In genomic region chr15:78157824-78158223, GRCm38 (mm10) we compare ENCODE assay signal across 26 mouse cellular contexts. TPM values are rescaled to one million over a fixed set of nuclear protein-coding genes. Genes with fewer than 3 reads are reported as not detected.
DNase-seq lines count a peak whose midpoint lies in the region; ATAC-seq and TF ChIP-seq lines count a peak whose summit lies in the region.
"Had no signal": no experiment of that assay in that cellular context is flagged by ENCODE, and none has a peak within 500 bp of the region (broad histone marks: within the 10 kb centered on the region; RNA-seq: fewer than 3 reads in every experiment).

No protein-coding gene starts in this region.

- no peak overlapping the region for H3K9ac ChIP-seq in forebrain, embryonic 14.5 days (ENCODE audit: low read length)
- no peak overlapping the region for H3K9ac ChIP-seq in forebrain, embryonic 13.5 days
- no peak overlapping the region for H3K9ac ChIP-seq in hindbrain, postnatal 0 days (replicated peaks; ENCODE audit: low read length)
- no peak overlapping the region for H3K9ac ChIP-seq in hindbrain, embryonic 11.5 days (ENCODE audit: low read depth, low read length)

- no peak overlapping the region for H3K4me3 ChIP-seq in forebrain, embryonic 14.5 days (ENCODE audit: low read depth, low read length)
- H3K4me3 ChIP-seq in forebrain, embryonic 13.5 days: no peak overlapping the region
- H3K4me3 ChIP-seq in hindbrain, postnatal 0 days (ENCODE audit: low read length): no peak overlapping the region
- H3K4me3 ChIP-seq in hindbrain, embryonic 11.5 days (ENCODE audit: low read depth, low read length): no peak overlapping the region

- no peaks in the 10 kb centered on the region for H3K9me3 ChIP-seq in forebrain, embryonic 14.5 days (replicated peaks; ENCODE audit: control insufficient read depth, low read length)
- H3K9me3 ChIP-seq in forebrain, embryonic 13.5 days (replicated peaks): no peaks in the 10 kb centered on the region
- H3K9me3 ChIP-seq in hindbrain, postnatal 0 days (ENCODE audit: low read length): no peaks in the 10 kb centered on the region
- H3K9me3 ChIP-seq in hindbrain, embryonic 11.5 days (ENCODE audit: control insufficient read depth, low read length): no peaks in the 10 kb centered on the region
- H3K9me3 ChIP-seq: G1E had no signal

- no peaks in the 10 kb centered on the region for H3K4me1 ChIP-seq in forebrain, embryonic 14.5 days (ENCODE audit: control insufficient read depth, insufficient read depth, low read length)
- H3K4me1 ChIP-seq in forebrain, embryonic 13.5 days: no peaks in the 10 kb centered on the region
- 0 out of 2 replicates have a peak, but pooled peaks cover 4% of the 10 kb centered on the region for H3K4me1 ChIP-seq in hindbrain, postnatal 0 days (ENCODE audit: insufficient read depth, low read length)
- H3K4me1 ChIP-seq in hindbrain, embryonic 11.5 days (replicated peaks; ENCODE audit: control insufficient read depth, insufficient read depth, low read length): peaks cover 2% of the 10 kb centered on the region; the same call in 1 of the 2 replicates

- peaks cover 18% of the 10 kb centered on the region; the same call in 1 of the 2 replicates for H3K36me3 ChIP-seq in forebrain, embryonic 14.5 days (ENCODE audit: control insufficient read depth, insufficient read depth, low read length)
- peaks cover 37% of the 10 kb centered on the region for H3K36me3 ChIP-seq in forebrain, embryonic 13.5 days (ENCODE audit: poor library complexity, severe bottlenecking)
- no peaks in the 10 kb centered on the region for H3K36me3 ChIP-seq in hindbrain, postnatal 0 days (ENCODE audit: insufficient read depth, low read length)
- no peaks in the 10 kb centered on the region for H3K36me3 ChIP-seq in hindbrain, embryonic 11.5 days (ENCODE audit: control insufficient read depth, insufficient read depth, low read length)

- 71% methylated on average over 4 of the region's 4 CpGs for WGBS in forebrain, embryonic 14.5 days
- WGBS in forebrain, embryonic 13.5 days: 69% methylated on average over 4 of the region's 4 CpGs
- 71% methylated on average over 4 of the region's 4 CpGs for WGBS in hindbrain, postnatal 0 days
- WGBS in hindbrain, embryonic 11.5 days: 83% methylated on average over 4 of the region's 4 CpGs

- H3K27ac ChIP-seq in forebrain, embryonic 14.5 days (ENCODE audit: low read depth, low read length): no peak overlapping the region
- no peak overlapping the region for H3K27ac ChIP-seq in forebrain, embryonic 13.5 days
- H3K27ac ChIP-seq in hindbrain, postnatal 0 days: no peak overlapping the region
- H3K27ac ChIP-seq in hindbrain, embryonic 11.5 days (ENCODE audit: low read depth, low read length): no peak overlapping the region

- H3K4me2 ChIP-seq in forebrain, embryonic 14.5 days (ENCODE audit: low read length): no peak overlapping the region
- no peak overlapping the region for H3K4me2 ChIP-seq in forebrain, embryonic 13.5 days
- no peak overlapping the region for H3K4me2 ChIP-seq in hindbrain, postnatal 0 days (ENCODE audit: low read depth, low read length)
- no peak overlapping the region for H3K4me2 ChIP-seq in hindbrain, embryonic 11.5 days (replicated peaks; ENCODE audit: low read depth, low read length)

- TF ChIP-seq CTCF in hindbrain, postnatal 0 days (IDR thresholded peaks at IDR 0.05; ENCODE audit: low read depth): 0 out of 2 replicates have a peak, but pooled peaks have one; percentile 2

- 0 out of 2 replicates have a peak, but pooled peaks have one; percentile 26 for ATAC-seq in cerebellum, adult (ENCODE audit: insufficient number of reproducible peaks, low FRiP score, low TSS enrichment)
- ATAC-seq in forebrain, embryonic 14.5 days: no peak
- no peak for ATAC-seq in forebrain, embryonic 13.5 days
- no peak for ATAC-seq in hindbrain, postnatal 0 days
- no peak for ATAC-seq in hindbrain, embryonic 11.5 days (ENCODE audit: low FRiP score)
- ATAC-seq: activated CD4-positive, CD25-positive, alpha-beta regulatory T cell, adult 4 months; CD4-positive, CD25-positive, alpha-beta regulatory T cell, adult 4 months; Patski had no signal

- peak; percentile 17 for DNase-seq in adrenal gland, postnatal 14 days
- DNase-seq in adrenal gland, postnatal 4 days (ENCODE audit: low spot score in 2 of 2): no peak
- no peak for DNase-seq in cerebellum, adult 11-12 months
- peak; percentile 25 for DNase-seq in forebrain, embryonic 14.5 days (ENCODE audit: low spot score)
- DNase-seq in hindbrain, postnatal 0 days (ENCODE audit: low spot score): no peak
- no peak for DNase-seq in hindbrain, embryonic 11.5 days (ENCODE audit: low spot score)
- DNase-seq: adrenal gland, adult 2 months; adrenal gland, adult 8-10 months; adrenal gland, postnatal 10 days; adrenal gland, postnatal 25 days; B cell, adult 2 months; cerebellum, adult 11 months; cerebellum, adult 18-20 months; cerebellum, adult 2 months; cerebellum, adult 8-10 months; cerebellum, adult 9-10 months had no signal

- H3K27me3 ChIP-seq in forebrain, embryonic 14.5 days (replicated peaks; ENCODE audit: control insufficient read depth, insufficient read depth, low read length): no peaks in the 10 kb centered on the region
- H3K27me3 ChIP-seq in forebrain, embryonic 13.5 days: no peaks in the 10 kb centered on the region
- no peaks in the 10 kb centered on the region for H3K27me3 ChIP-seq in hindbrain, postnatal 0 days (ENCODE audit: insufficient read depth, low read length)
- H3K27me3 ChIP-seq in hindbrain, embryonic 11.5 days (ENCODE audit: control insufficient read depth, insufficient read depth, low read length): no peaks in the 10 kb centered on the region

RNA-seq across cellular contexts. Expression of gene Ift27, which starts 16.1 kb away (rescaled TPM):
- total RNA-seq in adrenal gland, postnatal 14 days (2021): 17.2 and 18.4 TPM in 2 replicates
- 10 to 100 TPM; 32.1 to 32.8 TPM for total RNA-seq in adrenal gland, postnatal 4 days (2021)
- 137 and 165 TPM in 2 replicates for polyA plus RNA-seq in forebrain, embryonic 14.5 days (2014; fragmentation: Nextera tagmentation; extraction: Ambion mirVana)
- 148 and 160 TPM in 2 replicates for polyA plus RNA-seq in forebrain, embryonic 13.5 days (2015; fragmentation: Nextera tagmentation; extraction: Ambion mirVana)
- total RNA-seq in hindbrain, postnatal 0 days (2014; rRNA removed): 38.5 and 38.8 TPM in 2 replicates
- polyA plus RNA-seq in hindbrain, postnatal 0 days (2015; fragmentation: Nextera tagmentation; extraction: Ambion mirVana): 122 and 123 TPM in 2 replicates
- 128 and 135 TPM in 2 replicates for polyA plus RNA-seq in hindbrain, embryonic 11.5 days (2014; fragmentation: Nextera tagmentation; extraction: Ambion mirVana)

RNA-seq across cellular contexts. Expression of gene Cacng2, which starts 38.0 kb away (rescaled TPM):
- 0.26 and 0.60 TPM in 2 replicates for total RNA-seq in adrenal gland, postnatal 14 days (2021)
- total RNA-seq in adrenal gland, postnatal 4 days (2021): under 1 TPM; 0.65 to 0.78 TPM
- 4.7 and 7.0 TPM in 2 replicates for polyA plus RNA-seq in forebrain, embryonic 14.5 days (2014; fragmentation: Nextera tagmentation; extraction: Ambion mirVana)
- 3.5 and 4.4 TPM in 2 replicates for polyA plus RNA-seq in forebrain, embryonic 13.5 days (2015; fragmentation: Nextera tagmentation; extraction: Ambion mirVana)
- total RNA-seq in hindbrain, postnatal 0 days (2014; rRNA removed): 22.5 and 24.4 TPM in 2 replicates
- polyA plus RNA-seq in hindbrain, postnatal 0 days (2015; fragmentation: Nextera tagmentation; extraction: Ambion mirVana): 19.8 and 21.6 TPM in 2 replicates
- 1.8 and 2.4 TPM in 2 replicates for polyA plus RNA-seq in hindbrain, embryonic 11.5 days (2014; fragmentation: Nextera tagmentation; extraction: Ambion mirVana)
- total RNA-seq: CH12.LX, ES-E14, MEL had no signal
- polyA plus RNA-seq: CD4-positive, CD25-positive, alpha-beta regulatory T cell, adult 4 months; G1E; Patski had no signal

RNA-seq across cellular contexts. Expression of gene Pvalb, which starts 48.4 kb away (rescaled TPM):
- 0.94 TPM in 1 of 2 replicates, not detected in the other for total RNA-seq in adrenal gland, postnatal 14 days (2021)
- 10 to 100 TPM in 1 of 2 experiments, 1 to 10 TPM in 1; 2.8 to 13.4 TPM for total RNA-seq in adrenal gland, postnatal 4 days (2021)
- polyA plus RNA-seq in forebrain, embryonic 14.5 days (2014; fragmentation: Nextera tagmentation; extraction: Ambion mirVana): 0.19 and 1.3 TPM in 2 replicates
- not detected in 2 replicates for polyA plus RNA-seq in forebrain, embryonic 13.5 days (2015; fragmentation: Nextera tagmentation; extraction: Ambion mirVana)
- 1.7 and 1.9 TPM in 2 replicates for total RNA-seq in hindbrain, postnatal 0 days (2014; rRNA removed)
- polyA plus RNA-seq in hindbrain, postnatal 0 days (2015; fragmentation: Nextera tagmentation; extraction: Ambion mirVana): 7.6 and 11.3 TPM in 2 replicates
- 1.2 and 1.7 TPM in 2 replicates for polyA plus RNA-seq in hindbrain, embryonic 11.5 days (2014; fragmentation: Nextera tagmentation; extraction: Ambion mirVana)
- total RNA-seq: adrenal gland, adult 2 months; adrenal gland, adult 8-10 months; adrenal gland, postnatal 25 days; adrenal gland, postnatal 36 days; ES-E14; G1E; MEL had no signal
- polyA plus RNA-seq: activated CD4-positive, CD25-positive, alpha-beta regulatory T cell, adult 4 months; adrenal gland, adult 2 months; CD4-positive, CD25-positive, alpha-beta regulatory T cell, adult 4 months; G1E; Patski had no signal

Comparison
In these comparisons a context has a peak if more than half of its experiments do, and no peak if none do; other contexts are left out.
1. DNase-seq: peak in adrenal gland, postnatal 14 days (single experiment) and forebrain, embryonic 14.5 days (single experiment); none in adrenal gland, postnatal 4 days (0 of 2), cerebellum, adult 11-12 months (single experiment), hindbrain, postnatal 0 days (single experiment) and hindbrain, embryonic 11.5 days (single experiment).